Mouse (Mus musculus) liver, postnatal 0 days (tissue): Measurements from ENCODE around the gene Timm22. TPM values are rescaled to one million over a fixed set of nuclear protein-coding genes. Genes with fewer than 3 reads are reported as not detected.

ENCODE experiments used
- ATAC-seq: fragments of 200-750 bp; cut with Nextera tagmentation; 2 replicates; pipeline ENCODE4 v1.8.0; 2017; ENCODE audit warnings: mild to moderate bottlenecking, moderate library complexity
- DNase-seq: peaks from one replicate; pipeline ENCODE4 v3.0.0-alpha.2; 2016
- H3K27ac ChIP-seq: fragments of 300-500 bp; sonication (generic); 2 replicates; pipeline ENCODE4 v1.5.1; 2014; ENCODE audit warnings: antibody characterized with exemption, moderate library complexity, mild to moderate bottlenecking, low read depth
- H3K27me3 ChIP-seq: fragments of 300-500 bp; sonication (generic); 2 replicates; pipeline ENCODE4 v1.6.1; 2014; ENCODE audit warnings: low read length, control low read depth, mixed read lengths; ENCODE audit not compliant: insufficient read depth
- H3K36me3 ChIP-seq: fragments of 300-500 bp; sonication (generic); replicated peaks from 2 replicates; pipeline ENCODE4 v1.6.1; 2014; ENCODE audit warnings: mild to moderate bottlenecking, control low read depth, low read length, moderate library complexity, mixed read lengths; ENCODE audit not compliant: insufficient read depth
- H3K4me1 ChIP-seq: fragments of 300-500 bp; sonication (generic); 2 replicates; pipeline ENCODE4 v1.6.1; 2014; ENCODE audit warnings: antibody characterized with exemption, mild to moderate bottlenecking, control low read depth; ENCODE audit not compliant: insufficient read depth
- H3K4me2 ChIP-seq: fragments of 300-500 bp; sonication (generic); 2 replicates; pipeline ENCODE4 v1.6.1; 2014; ENCODE audit warnings: low read depth, mild to moderate bottlenecking, low read length, moderate library complexity, mixed read lengths
- H3K4me3 ChIP-seq: fragments of 300-500 bp; sonication (generic); 2 replicates; pipeline ENCODE4 v1.5.1; 2014; ENCODE audit warnings: low read depth, low read length
- H3K9ac ChIP-seq: fragments of 300-500 bp; sonication (generic); replicated peaks from 2 replicates; pipeline ENCODE4 v1.6.1; 2014; ENCODE audit warnings: mild to moderate bottlenecking, moderate library complexity
- H3K9me3 ChIP-seq: fragments of 300-500 bp; sonication (generic); 2 replicates; pipeline ENCODE4 v1.6.1; 2016; ENCODE audit warnings: mild to moderate bottlenecking, control low read depth, low read length, mixed read lengths
- CTCF ChIP-seq: sonication (generic); IDR thresholded peaks from 2 replicates; pipeline ENCODE4 v1.5.1; 2016; ENCODE audit warnings: antibody characterized with exemption, low read depth
- EP300 ChIP-seq: IDR thresholded peaks from 2 replicates; pipeline ENCODE4 v1.6.1; 2016; ENCODE audit warnings: antibody characterized with exemption, low read depth, mild to moderate bottlenecking
- WGBS: fragments of 180-500 bp; shearing (Covaris S2); extraction: QIAGEN DNeasy Blood & Tissue Kit; methylation state at CpG from one replicate; pipeline ENCODE4 v1.1.7; 2014; ENCODE audit not compliant: insufficient replicate concordance; 5-methylcytosine and 5-hydroxymethylcytosine counted together
- polyA plus RNA-seq: library from polyadenylated mRNA; unstranded; fragments of >200 nt; fragmentation: Nextera tagmentation; extraction: Ambion mirVana; gene quantifications from 2 replicates; pipeline ENCODE4 v1.2.1, GENCODE M21; 2015

The Timm22 gene
- polyA plus RNA-seq, 1 experiment from 2014 or later, result 38.4 TPM

DNA sequence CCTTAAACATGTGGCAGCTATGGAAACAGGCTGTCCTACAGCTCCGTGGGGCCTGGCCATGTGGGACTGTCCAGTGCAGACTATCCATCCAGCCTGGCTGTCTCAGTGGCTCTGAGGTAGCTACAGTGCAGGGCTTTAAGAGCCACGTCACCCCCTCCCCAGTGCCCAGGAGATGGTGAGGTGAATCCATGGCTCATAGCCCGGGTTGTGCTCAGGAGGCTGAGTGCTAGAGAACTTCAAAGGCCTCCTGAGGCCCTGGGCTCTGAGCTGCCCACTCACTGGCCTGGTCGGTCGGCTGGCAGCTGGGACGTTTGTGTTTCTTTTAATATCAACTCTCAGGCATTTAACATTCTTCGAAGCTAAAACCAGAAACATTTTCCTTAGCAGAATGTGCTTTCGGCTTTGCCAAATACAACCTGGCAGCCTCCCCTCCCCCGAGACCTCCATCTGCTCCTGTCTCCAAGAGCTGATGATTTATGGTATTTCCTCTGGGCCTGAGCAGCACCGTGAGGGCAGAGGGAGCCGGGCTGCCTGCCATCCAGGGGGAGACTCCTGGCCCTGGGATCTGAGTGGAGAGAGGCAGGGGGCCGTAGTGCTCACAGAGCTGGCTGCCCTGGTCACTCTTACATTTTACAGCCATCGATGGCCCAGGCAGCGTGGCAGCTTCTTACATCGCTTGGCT lies 42.9 kb downstream of the Timm22 start:
- H3K9ac ChIP-seq, result no peak overlapping the region
- no peak overlapping the region for H3K27ac ChIP-seq
- no peaks in the 10 kb centered on the region for H3K4me1 ChIP-seq
- DNase-seq (no peak), ATAC-seq (no peak)
- H3K4me3 ChIP-seq, result no peak overlapping the region
- H3K36me3 ChIP-seq, result peaks cover 12% of the 10 kb centered on the region
- TF ChIP-seq CTCF (no peak), EP300 (no peak)
- no peak overlapping the region for H3K4me2 ChIP-seq
- WGBS, result 72% methylated on average over 15 of the region's 15 CpGs
- no peaks in the 10 kb centered on the region for H3K9me3 ChIP-seq
- H3K27me3 ChIP-seq, result no peaks in the 10 kb centered on the region

DNA sequence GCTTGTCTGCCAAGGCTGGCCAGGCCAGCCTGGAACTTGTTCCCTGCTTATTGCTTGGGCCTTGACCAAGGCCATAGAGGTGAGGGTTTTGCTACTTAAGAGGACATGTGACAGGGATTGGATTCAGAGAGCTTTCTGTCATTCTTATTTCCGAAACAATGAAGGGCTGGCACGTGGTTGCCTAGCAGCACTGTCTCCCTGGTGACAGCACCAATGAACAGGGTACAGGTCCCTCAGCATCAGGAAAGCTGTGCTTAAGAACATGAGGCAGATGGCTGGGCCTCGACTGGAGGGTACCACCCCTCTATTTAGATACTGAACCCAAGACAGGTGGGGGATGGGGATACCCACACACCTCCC lies 43.4 kb downstream of the Timm22 start:
- WGBS, result 68% methylated on average over 3 of the region's 3 CpGs
- no peak overlapping the region for H3K4me2 ChIP-seq
- peaks cover 13% of the 10 kb centered on the region for H3K36me3 ChIP-seq
- no peak for ATAC-seq
- H3K27ac ChIP-seq, result no peak overlapping the region
- no peaks in the 10 kb centered on the region for H3K27me3 ChIP-seq
- no peak for TF ChIP-seq EP300
- no peak for TF ChIP-seq CTCF
- H3K4me1 ChIP-seq, result no peaks in the 10 kb centered on the region
- H3K9ac ChIP-seq, result no peak overlapping the region
- no peak for DNase-seq
- no peaks in the 10 kb centered on the region for H3K9me3 ChIP-seq
- H3K4me3 ChIP-seq, result no peak overlapping the region

DNA sequence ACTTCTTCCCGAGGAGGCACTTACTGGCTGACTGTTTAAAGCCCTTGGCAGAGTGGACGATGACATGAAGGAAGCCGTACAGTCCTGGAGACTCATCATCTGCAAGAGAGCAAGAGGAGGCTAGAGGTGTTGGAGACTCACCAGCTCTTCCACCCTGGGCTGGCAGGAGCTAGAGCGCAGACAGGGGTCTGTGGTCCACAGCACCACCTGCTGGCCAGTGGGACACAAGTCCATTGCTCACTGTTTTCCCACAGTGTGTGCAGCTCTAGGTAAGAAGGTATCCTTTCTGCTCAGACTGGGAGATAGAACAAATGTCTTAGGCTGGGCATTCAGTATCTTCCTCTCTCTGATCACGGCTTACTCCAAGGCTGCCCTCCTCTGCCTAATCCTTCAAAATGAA lies 47.7 kb downstream of the Timm22 start:
- 63% methylated on average over 5 of the region's 5 CpGs for WGBS
- peak; percentile 74 for DNase-seq

DNA sequence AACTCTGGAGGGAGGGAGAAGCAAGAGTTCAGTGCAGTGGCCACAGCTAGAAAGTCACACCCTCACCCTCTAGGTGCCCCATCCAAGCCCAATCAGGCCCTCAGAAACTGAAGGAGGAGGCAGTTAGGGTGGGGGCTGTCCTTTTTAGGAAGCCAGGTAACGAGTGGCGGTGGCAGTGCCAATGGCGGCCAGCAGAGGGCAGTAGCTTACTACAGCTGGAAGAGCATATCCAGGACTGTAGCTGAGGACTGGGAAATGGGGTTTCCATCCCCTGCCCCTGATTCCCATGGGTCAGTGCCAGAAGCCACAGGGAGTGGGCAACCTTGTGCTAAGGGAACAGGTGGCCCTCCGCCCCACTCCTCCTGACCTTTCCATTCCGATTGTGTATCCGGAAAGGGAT lies 49.5 kb downstream of the Timm22 start:
- peak; percentile 89 for DNase-seq
- no peak overlapping the region for H3K4me2 ChIP-seq

More for the DNA sequence above, 47.7 kb downstream of the Timm22 start:
- H3K4me3 ChIP-seq, result no peak overlapping the region
- no peak overlapping the region for H3K4me2 ChIP-seq
- no peak overlapping the region for H3K9ac ChIP-seq
- peaks cover 8% of the 10 kb centered on the region; the same call in 1 of the 2 replicates for H3K4me1 ChIP-seq
- H3K27ac ChIP-seq, result no peak overlapping the region
- H3K36me3 ChIP-seq, result peaks cover 18% of the 10 kb centered on the region
- no peaks in the 10 kb centered on the region for H3K27me3 ChIP-seq
- ATAC-seq, result no peak; the same call in 1 of the 2 replicates
- no peaks in the 10 kb centered on the region for H3K9me3 ChIP-seq
- TF ChIP-seq EP300, result no peak
- peak; percentile 84 for TF ChIP-seq CTCF

DNA sequence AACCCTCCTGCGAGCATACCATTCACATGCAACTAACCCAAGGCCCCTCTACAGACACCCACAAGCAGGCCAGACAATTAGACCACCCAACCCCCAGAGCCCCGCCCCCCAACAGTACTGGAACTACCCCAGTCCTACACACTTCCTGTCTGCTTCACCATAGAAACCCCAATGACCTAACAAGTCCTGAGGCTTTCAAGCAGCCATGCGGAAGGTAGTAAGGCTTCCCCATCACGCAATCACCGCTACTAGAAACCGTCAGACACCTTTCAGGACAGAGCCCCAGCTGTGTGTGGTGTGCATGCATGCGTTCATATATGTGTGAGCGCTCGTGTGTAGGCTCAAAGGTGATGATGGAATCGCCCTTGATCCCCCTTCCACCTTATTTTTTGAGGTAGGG lies 50.1 kb downstream of the Timm22 start:
- Histone ChIP-seq H3K27ac (0 out of 2 replicates have a peak overlapping the region, but pooled peaks have one; percentile 22), H3K9ac (no peak overlapping the region), H3K27me3 (no peaks in the 10 kb centered on the region), H3K4me3 (no peak overlapping the region), H3K36me3 (peaks cover 17% of the 10 kb centered on the region), H3K4me2 (0 out of 2 replicates have a peak overlapping the region, but pooled peaks have one; percentile 6), H3K9me3 (no peaks in the 10 kb centered on the region), H3K4me1 (peaks cover 8% of the 10 kb centered on the region; the same call in 1 of the 2 replicates)
- TF ChIP-seq EP300 (no peak), CTCF (no peak)
- 38% methylated on average over 10 of the region's 10 CpGs for WGBS
- ATAC-seq, result peak; percentile 21; the same call in 1 of the 2 replicates
- DNase-seq, result peak; percentile 20

More for the DNA sequence above, 49.5 kb downstream of the Timm22 start:
- H3K9ac ChIP-seq, result no peak overlapping the region
- 27% methylated on average over 6 of the region's 6 CpGs for WGBS
- no peak overlapping the region for H3K4me3 ChIP-seq
- peaks cover 8% of the 10 kb centered on the region; the same call in 1 of the 2 replicates for H3K4me1 ChIP-seq
- peak; percentile 98 for TF ChIP-seq CTCF
- TF ChIP-seq EP300, result no peak
- ATAC-seq, result peak; percentile 23; the same call in 1 of the 2 replicates
- 0 out of 2 replicates have a peak overlapping the region, but pooled peaks have one; percentile 22 for H3K27ac ChIP-seq
- no peaks in the 10 kb centered on the region for H3K9me3 ChIP-seq
- H3K27me3 ChIP-seq, result no peaks in the 10 kb centered on the region
- peaks cover 18% of the 10 kb centered on the region for H3K36me3 ChIP-seq

DNA sequence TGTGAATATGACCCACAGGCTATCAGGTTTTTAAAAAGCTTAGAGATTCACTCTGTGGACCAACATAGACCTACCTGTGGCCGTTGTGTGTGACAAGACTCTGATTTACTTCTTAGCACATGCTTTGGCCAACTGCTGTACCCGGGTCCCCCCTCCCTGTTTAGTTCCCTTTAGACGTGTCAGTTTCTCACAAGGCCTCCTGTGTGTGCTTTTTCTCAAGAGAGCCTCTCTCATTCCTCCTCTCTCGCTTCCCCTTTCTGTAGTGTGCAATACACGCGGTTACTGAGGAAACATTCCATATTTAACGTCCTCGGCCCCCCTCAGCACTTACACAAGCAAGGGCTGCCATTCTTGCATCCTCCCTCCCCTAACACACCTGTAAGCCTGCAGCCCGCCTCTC lies 52.0 kb downstream of the Timm22 start:
- H3K4me1 ChIP-seq, result peaks cover 8% of the 10 kb centered on the region; the same call in 1 of the 2 replicates
- peaks cover 15% of the 10 kb centered on the region for H3K36me3 ChIP-seq
- H3K9me3 ChIP-seq, result no peaks in the 10 kb centered on the region
- WGBS, result 40% methylated on average over 9 of the region's 9 CpGs
- no peaks in the 10 kb centered on the region for H3K27me3 ChIP-seq
- no peak overlapping the region for H3K9ac ChIP-seq
- no peak overlapping the region for H3K4me3 ChIP-seq
- DNase-seq, result peak; percentile 29
- 0 out of 2 replicates have a peak overlapping the region, but pooled peaks have one; percentile 8 for H3K27ac ChIP-seq
- TF ChIP-seq CTCF, result no peak
- 0 out of 2 replicates have a peak, but pooled peaks have one; percentile 9 for TF ChIP-seq EP300
- H3K4me2 ChIP-seq, result no peak overlapping the region
- 0 out of 2 replicates have a peak, but pooled peaks have one; percentile 10 for ATAC-seq
